In genomic region chr12:80644506-80644868, GRCm38 (mm10) we compare ENCODE assay signal across 8 mouse cellular contexts. TPM values are rescaled to one million over a fixed set of nuclear protein-coding genes. Genes with fewer than 3 reads are reported as not detected.
DNase-seq lines count a peak whose midpoint lies in the region; ATAC-seq and TF ChIP-seq lines count a peak whose summit lies in the region.

No protein-coding gene starts in this region.

- ATAC-seq in heart, embryonic 12.5 days (ENCODE audit: insufficient number of reproducible peaks, low FRiP score), result no peak
- ATAC-seq in forebrain, embryonic 14.5 days, result no peak
- ATAC-seq in liver, embryonic 16.5 days (ENCODE audit: low read depth), result no peak

- no peaks in the 10 kb centered on the region for H3K9me3 ChIP-seq in heart, embryonic 12.5 days (replicated peaks)
- H3K9me3 ChIP-seq in ES-E14 (ENCODE audit: control insufficient read depth, insufficient read depth, low read depth, low read length), result no peaks in the 10 kb centered on the region
- no peaks in the 10 kb centered on the region for H3K9me3 ChIP-seq in forebrain, embryonic 14.5 days (replicated peaks; ENCODE audit: control insufficient read depth, low read length)
- no peaks in the 10 kb centered on the region for H3K9me3 ChIP-seq in liver, embryonic 16.5 days (replicated peaks; ENCODE audit: control insufficient read depth, low read length)

- peak overlapping the region; percentile 91; the same call in 1 of the 2 replicates for H3K27ac ChIP-seq in heart, embryonic 12.5 days (ENCODE audit: poor library complexity, severe bottlenecking)
- no peak overlapping the region for H3K27ac ChIP-seq in ES-E14 (ENCODE audit: insufficient read depth, low read depth, low read length, poor library complexity, severe bottlenecking)
- no peak overlapping the region for H3K27ac ChIP-seq in forebrain, embryonic 14.5 days (ENCODE audit: low read depth, low read length)
- H3K27ac ChIP-seq in liver, embryonic 16.5 days (ENCODE audit: low read length), result peak overlapping the region; percentile 88; the same call in 1 of the 2 replicates

- peaks cover 34% of the 10 kb centered on the region for H3K36me3 ChIP-seq in heart, embryonic 12.5 days
- H3K36me3 ChIP-seq in ES-E14 (ENCODE audit: control insufficient read depth, insufficient read depth, low read length, poor library complexity, severe bottlenecking), result peaks cover 13% of the 10 kb centered on the region
- H3K36me3 ChIP-seq in forebrain, embryonic 14.5 days (ENCODE audit: control insufficient read depth, insufficient read depth, low read length), result peaks cover 23% of the 10 kb centered on the region
- peaks cover 14% of the 10 kb centered on the region for H3K36me3 ChIP-seq in liver, embryonic 16.5 days (ENCODE audit: control insufficient read depth, insufficient read depth)

- H3K4me1 ChIP-seq in heart, embryonic 12.5 days (replicated peaks), result peaks cover 32% of the 10 kb centered on the region
- H3K4me1 ChIP-seq in ES-E14 (ENCODE audit: control insufficient read depth in 2 of 2, insufficient read depth in 2 of 2, low read length in 2 of 2, poor library complexity in 1 of 2), result peaks cover 5 to 6% of the 10 kb centered on the region in 2 experiments; a peak in 3 of 4 replicates
- peaks cover 25% of the 10 kb centered on the region for H3K4me1 ChIP-seq in forebrain, embryonic 14.5 days (ENCODE audit: control insufficient read depth, insufficient read depth, low read length)
- peaks cover 28% of the 10 kb centered on the region for H3K4me1 ChIP-seq in liver, embryonic 16.5 days (ENCODE audit: control insufficient read depth, low read depth, low read length)

- H3K4me2 ChIP-seq in heart, embryonic 12.5 days, result peak overlapping the region; percentile 86
- H3K4me2 ChIP-seq in forebrain, embryonic 14.5 days (ENCODE audit: low read length), result peak overlapping the region; percentile 95
- H3K4me2 ChIP-seq in liver, embryonic 16.5 days (ENCODE audit: low read depth, low read length), result peak overlapping the region; percentile 94

- in situ Hi-C loops in ES-E14 (cut with MboI; ENCODE audit: low sequenced_read_pairs in 2 of 2, unreplicated experiment in 2 of 2), result no loop called here

- no peak for DNase-seq in heart, adult 8-10 months (ENCODE audit: low spot score)
- DNase-seq in ES-E14 (ENCODE audit: low read depth, low spot score), result no peak
- peak; percentile 12 for DNase-seq in forebrain, embryonic 14.5 days (ENCODE audit: low spot score)
- no peak for DNase-seq in cerebellum, adult 11-12 months
- no peak for DNase-seq in cerebellum, adult 9-11 months
- no peak for DNase-seq in spleen, postnatal 10 days (ENCODE audit: low spot score in 2 of 2)

- H3K9ac ChIP-seq in heart, embryonic 12.5 days, result peak overlapping the region; percentile 92
- H3K9ac ChIP-seq in ES-E14 (ENCODE audit: insufficient read depth, low read depth, low read length, poor library complexity, severe bottlenecking), result peak overlapping the region; percentile 77
- H3K9ac ChIP-seq in forebrain, embryonic 14.5 days (ENCODE audit: low read length), result peak overlapping the region; percentile 97
- peak overlapping the region; percentile 92 for H3K9ac ChIP-seq in liver, embryonic 16.5 days (ENCODE audit: low read depth, low read length)

- H3K27me3 ChIP-seq in heart, embryonic 12.5 days (replicated peaks), result no peaks in the 10 kb centered on the region
- H3K27me3 ChIP-seq in forebrain, embryonic 14.5 days (replicated peaks; ENCODE audit: control insufficient read depth, insufficient read depth, low read length), result no peaks in the 10 kb centered on the region
- no peaks in the 10 kb centered on the region for H3K27me3 ChIP-seq in liver, embryonic 16.5 days (ENCODE audit: control insufficient read depth, insufficient read depth, low read depth, low read length)

- WGBS in heart, embryonic 12.5 days, result 8% methylated on average over 18 of the region's 18 CpGs
- 10% methylated on average over 18 of the region's 18 CpGs for WGBS in forebrain, embryonic 14.5 days
- 4% methylated on average over 18 of the region's 18 CpGs for WGBS in liver, embryonic 16.5 days (ENCODE audit: insufficient replicate concordance)

- peak overlapping the region; percentile 92 for H3K4me3 ChIP-seq in heart, embryonic 12.5 days
- peak overlapping the region; percentile 66 to 91 for H3K4me3 ChIP-seq in ES-E14 (ENCODE audit: insufficient read depth in 1 of 2, low read depth in 1 of 2, low read length in 2 of 2, poor library complexity in 1 of 2, severe bottlenecking in 1 of 2)
- H3K4me3 ChIP-seq in forebrain, embryonic 14.5 days (ENCODE audit: low read depth, low read length), result peak overlapping the region; percentile 82
- H3K4me3 ChIP-seq in liver, embryonic 16.5 days (ENCODE audit: low read depth, low read length), result peak overlapping the region; percentile 96

TF ChIP-seq in ES-E14, 5 proteins besides CTCF, POLR2A, EP300 and RAD21:
- TF ChIP-seq ZNF384 (IDR thresholded peaks at IDR 0.05; ENCODE audit: low read depth, low read length), result no peak
- no peak for TF ChIP-seq HCFC1 (IDR thresholded peaks at IDR 0.05; ENCODE audit: borderline replicate concordance, insufficient read depth, low read length)
- TF ChIP-seq MAFK (IDR thresholded peaks at IDR 0.05; ENCODE audit: insufficient read depth, low read depth, low read length), result no peak
- TF ChIP-seq ZC3H11A (IDR thresholded peaks at IDR 0.05; ENCODE audit: borderline replicate concordance, low read depth, low read length), result no peak
- no peak for TF ChIP-seq CHD2 (IDR thresholded peaks at IDR 0.05; ENCODE audit: low read depth, low read length)

RNA-seq across cellular contexts. Expression of gene Erh, which starts 0.3 kb away (rescaled TPM):
- 155 and 173 TPM in 2 replicates for polyA plus RNA-seq in heart, embryonic 12.5 days (2016; fragmentation: Nextera tagmentation; extraction: Ambion mirVana)
- total RNA-seq in heart, adult 8-10 months (2022), result 10 to 100 TPM; 16.3 to 23.0 (median 21.1) TPM
- total RNA-seq in ES-E14 (2012; rRNA removed), result 288 and 353 TPM in 2 replicates
- polyA plus RNA-seq in forebrain, embryonic 14.5 days (2014; fragmentation: Nextera tagmentation; extraction: Ambion mirVana), result 254 and 324 TPM in 2 replicates
- 88.5 and 101 TPM in 2 replicates for polyA plus RNA-seq in liver, embryonic 16.5 days (2015; fragmentation: Nextera tagmentation; extraction: Ambion mirVana)

RNA-seq across cellular contexts. Expression of gene Slc39a9, which starts 0.8 kb away (rescaled TPM):
- polyA plus RNA-seq in heart, embryonic 12.5 days (2016; fragmentation: Nextera tagmentation; extraction: Ambion mirVana), result 22.3 and 24.1 TPM in 2 replicates
- total RNA-seq in heart, adult 8-10 months (2022), result 10 to 100 TPM; 13.7 to 17.9 (median 14.7) TPM
- 21.7 and 25.7 TPM in 2 replicates for total RNA-seq in ES-E14 (2012; rRNA removed)
- 22.4 and 28.4 TPM in 2 replicates for polyA plus RNA-seq in forebrain, embryonic 14.5 days (2014; fragmentation: Nextera tagmentation; extraction: Ambion mirVana)
- 12.4 and 14.6 TPM in 2 replicates for polyA plus RNA-seq in liver, embryonic 16.5 days (2015; fragmentation: Nextera tagmentation; extraction: Ambion mirVana)

RNA-seq across cellular contexts. Expression of gene Plekhd1, which starts 47.9 kb away (rescaled TPM):
- 0.50 and 0.70 TPM in 2 replicates for polyA plus RNA-seq in heart, embryonic 12.5 days (2016; fragmentation: Nextera tagmentation; extraction: Ambion mirVana)
- total RNA-seq in heart, adult 8-10 months (2022), result under 1 TPM in 2 of 4 experiments, not detected in 2; 0.09 to 0.20 TPM
- 8.2 and 8.7 TPM in 2 replicates for total RNA-seq in ES-E14 (2012; rRNA removed)
- 0.15 and 0.38 TPM in 2 replicates for polyA plus RNA-seq in forebrain, embryonic 14.5 days (2014; fragmentation: Nextera tagmentation; extraction: Ambion mirVana)
- 0.18 and 0.35 TPM in 2 replicates for polyA plus RNA-seq in liver, embryonic 16.5 days (2015; fragmentation: Nextera tagmentation; extraction: Ambion mirVana)

Comparison
In these comparisons a context has a peak if more than half of its experiments do, and no peak if none do; other contexts are left out.
1. H3K27ac ChIP-seq: peak in heart, embryonic 12.5 days (single experiment) and liver, embryonic 16.5 days (single experiment); none in ES-E14 (single experiment) and forebrain, embryonic 14.5 days (single experiment).
2. Peak in every context shown above with its lines, with median percentiles within 50 percentile points of each other: H3K4me2 ChIP-seq, H3K4me3 ChIP-seq and H3K9ac ChIP-seq.